18 mouse cellular contexts compared by ENCODE assay signal in genomic region chr3:97535660-97536059, GRCm38 (mm10).
"Had no signal": no experiment of that assay in that cellular context is flagged by ENCODE, and none has a peak within 500 bp of the region (broad histone marks: within the 10 kb centered on the region; RNA-seq: fewer than 3 reads in every experiment).

No protein-coding gene starts in this region.

- H3K4me2 ChIP-seq: limb, embryonic 12.5 days; limb, embryonic 15.5 days; liver, embryonic 11.5 days; lung, embryonic 14.5 days; midbrain, embryonic 13.5 days had no signal

- H3K27ac ChIP-seq: kidney, postnatal 0 days; limb, embryonic 12.5 days; limb, embryonic 15.5 days; liver, embryonic 14.5 days; midbrain, embryonic 10.5 days; midbrain, embryonic 13.5 days had no signal

- H3K4me1 ChIP-seq: limb, embryonic 12.5 days; limb, embryonic 15.5 days; megakaryocyte, embryonic 14.5 days had no signal

- H3K27me3 ChIP-seq: limb, embryonic 12.5 days; limb, embryonic 15.5 days; megakaryocyte, embryonic 14.5 days; midbrain, embryonic 13.5 days had no signal

- DNase-seq: kidney, postnatal 25 days; left cerebral cortex, postnatal 4 days; liver, postnatal 0 days; lung, embryonic 14.5 days; lung, postnatal 36 days; thymus, adult 18-20 months; thymus, postnatal 36 days had no signal

- H3K9ac ChIP-seq: limb, embryonic 12.5 days; limb, embryonic 15.5 days; liver, embryonic 14.5 days; liver, postnatal 0 days; lung, embryonic 14.5 days; midbrain, embryonic 13.5 days had no signal

- H3K9me3 ChIP-seq: limb, embryonic 12.5 days; limb, embryonic 15.5 days; midbrain, embryonic 10.5 days; midbrain, embryonic 13.5 days had no signal

- ATAC-seq: liver, postnatal 0 days; lung, postnatal 0 days; midbrain, embryonic 13.5 days; midbrain, embryonic 16.5 days had no signal

- H3K4me3 ChIP-seq: limb, embryonic 12.5 days; limb, embryonic 15.5 days; megakaryocyte, embryonic 14.5 days; midbrain, embryonic 10.5 days; midbrain, embryonic 13.5 days; myocyte had no signal

- H3K36me3 ChIP-seq: limb, embryonic 12.5 days; limb, embryonic 15.5 days; midbrain, embryonic 10.5 days; midbrain, embryonic 13.5 days had no signal
